Mouse (Mus musculus) small intestine, adult 2 months (tissue): ENCODE data around the gene Glud1. TPM values are rescaled to one million over a fixed set of nuclear protein-coding genes. Genes with fewer than 3 reads are reported as not detected.

Source experiments
- H3K27ac ChIP-seq: fragments of 200-500 bp; 2 replicates; pipeline ENCODE4 v1.5.1; 2012; ENCODE audit warnings: low read depth, low read length, control low read depth, inconsistent platforms; ENCODE audit not compliant: insufficient read depth
- H3K27me3 ChIP-seq: fragments of 200-500 bp; 2 replicates; pipeline ENCODE4 v1.6.1; 2012; ENCODE audit warnings: mild to moderate bottlenecking, moderate library complexity, low read length, inconsistent platforms; ENCODE audit not compliant: control insufficient read depth, insufficient read depth
- H3K36me3 ChIP-seq: fragments of 200-500 bp; 2 replicates; pipeline ENCODE4 v1.6.1; 2012; ENCODE audit warnings: mild to moderate bottlenecking, low read length, control low read depth, inconsistent platforms; ENCODE audit not compliant: control insufficient read depth, insufficient read depth
- H3K4me1 ChIP-seq: fragments of 200-500 bp; 2 replicates; pipeline ENCODE4 v1.6.1; 2012; ENCODE audit warnings: low read length, inconsistent platforms, mixed read lengths; ENCODE audit not compliant: control insufficient read depth, insufficient read depth, insufficient read length
- H3K4me3 ChIP-seq: fragments of 200-500 bp; 2 replicates; pipeline ENCODE4 v1.5.1; 2012; ENCODE audit warnings: low read depth, mild to moderate bottlenecking, control low read depth, inconsistent platforms, low read length, moderate library complexity
- CTCF ChIP-seq: fragments of 200-500 bp; IDR thresholded peaks from 2 replicates; pipeline ENCODE4 v1.5.1; 2012; ENCODE audit warnings: low read depth, mild to moderate bottlenecking, control low read depth, inconsistent platforms, low read length, moderate library complexity, mixed read lengths; ENCODE audit not compliant: insufficient replicate concordance, insufficient read length; ENCODE audit errors: extremely low read depth
- POLR2A ChIP-seq: fragments of 200-500 bp; IDR thresholded peaks from 2 replicates; pipeline ENCODE4 v1.6.1; 2012; ENCODE audit warnings: low read depth, mild to moderate bottlenecking, control low read depth, inconsistent platforms, low read length, moderate library complexity
- WGBS: fragments of 180-500 bp; shearing (Covaris S2); methylation state at CpG from one replicate; pipeline ENCODE4 v1.1.7; 2018; 5-methylcytosine and 5-hydroxymethylcytosine counted together
- polyA plus RNA-seq: library from polyadenylated mRNA; depleted of rRNA; stranded (reverse); fragments of >200 nt; gene quantifications from 2 replicates; pipeline ENCODE4 v1.2.3, GENCODE M21; 2012; rRNA removed

The Glud1 gene
- polyA plus RNA-seq, 1 experiment: 223 TPM

GRCm38 (mm10) chr14:34375415-34375904 is 64.9 kb downstream of the Glud1 start, which contains the start of gene Mmrn2:
Gene Mmrn2 (plus strand): TSS chr14:34375465.
- H3K4me1 ChIP-seq: no peaks in the 10 kb centered on the region
- H3K27me3 ChIP-seq: no peaks in the 10 kb centered on the region
- 84% methylated on average over 13 of the region's 13 CpGs for WGBS
- H3K36me3 ChIP-seq: no peaks in the 10 kb centered on the region
- no peak for TF ChIP-seq CTCF
- TF ChIP-seq POLR2A: no peak
- H3K4me3 ChIP-seq: peak within 1 kb of the TSS; percentile 41
- 0 out of 2 replicates have a peak within 1 kb of the TSS, but pooled peaks have one; percentile 12 for H3K27ac ChIP-seq

DNA sequence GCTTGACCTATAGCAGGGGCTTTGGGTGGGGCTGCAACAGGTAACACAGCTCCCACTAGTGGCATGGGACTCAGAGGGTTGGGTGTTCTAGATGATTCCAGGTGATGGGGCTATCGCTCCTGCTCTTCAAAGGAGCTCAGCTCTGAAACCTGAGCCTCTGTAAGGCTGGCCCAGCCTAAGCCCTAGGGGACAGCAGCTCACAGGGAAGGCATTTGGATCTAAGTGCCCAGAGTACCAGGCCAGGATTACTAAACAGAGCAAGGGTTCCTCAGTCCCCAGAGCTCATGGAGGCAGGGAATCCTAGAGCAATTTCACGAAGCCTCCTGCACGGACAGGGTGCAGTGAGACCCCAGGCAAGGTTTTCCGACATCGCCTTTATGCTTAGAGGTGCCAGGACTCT is 65.4 kb downstream of the Glud1 start:
- Histone ChIP-seq H3K27ac (0 out of 2 replicates have a peak overlapping the region, but pooled peaks have one; percentile 12), H3K27me3 (no peaks in the 10 kb centered on the region), H3K4me3 (peak overlapping the region; percentile 41), H3K36me3 (no peaks in the 10 kb centered on the region), H3K4me1 (no peaks in the 10 kb centered on the region)
- WGBS: 85% methylated on average over 5 of the region's 5 CpGs
- TF ChIP-seq CTCF: no peak
- no peak for TF ChIP-seq POLR2A

GRCm38 (mm10) chr14:34377121-34377520 is 66.6 kb downstream of the Glud1 start:
- 0 out of 2 replicates have a peak overlapping the region, but pooled peaks have one; percentile 21 for H3K27ac ChIP-seq
- WGBS: 87% methylated on average over 4 of the region's 4 CpGs

DNA sequence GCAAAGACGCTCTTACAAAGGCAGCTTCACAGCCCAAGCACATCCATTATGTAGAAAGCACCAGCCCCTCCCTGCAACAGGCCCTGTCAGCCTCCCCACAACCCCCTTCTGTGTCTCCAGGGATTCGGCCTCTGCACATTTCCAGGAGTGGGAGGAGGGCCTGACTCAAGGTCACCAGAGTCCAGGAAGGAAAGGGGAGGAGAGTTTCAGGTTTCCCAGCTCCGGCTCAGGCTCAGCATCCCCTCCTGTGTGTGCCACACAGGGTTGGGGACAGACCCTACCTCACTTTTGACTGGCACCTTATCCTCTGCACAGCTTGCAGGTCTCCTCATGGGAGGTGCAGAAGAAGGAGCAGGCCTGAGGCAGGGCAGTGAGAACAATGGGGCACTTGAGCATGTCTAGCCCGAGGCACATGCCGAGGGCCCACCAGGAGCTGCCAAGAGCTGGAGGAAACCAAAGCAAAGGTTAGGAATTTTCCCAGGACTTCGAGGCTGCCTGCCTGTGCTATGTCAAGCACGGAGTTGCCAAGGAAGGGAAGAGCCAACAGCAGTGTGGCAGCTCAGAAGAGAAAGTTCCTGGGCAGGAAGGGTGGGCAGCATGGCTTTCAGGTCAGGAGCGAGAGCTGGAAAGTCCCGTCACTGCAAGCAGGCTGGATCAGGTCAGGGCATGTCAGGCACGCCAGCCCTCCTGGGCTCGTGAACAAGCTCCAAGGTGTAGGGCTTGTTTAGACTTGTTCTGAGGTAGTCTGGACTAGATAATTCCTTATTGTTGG is 68.2 kb downstream of the Glud1 start:
- TF ChIP-seq POLR2A: no peak
- no peak for TF ChIP-seq CTCF
- H3K27me3 ChIP-seq: no peaks in the 10 kb centered on the region
- H3K4me3 ChIP-seq: no peak overlapping the region; the same call in 1 of the 2 replicates
- H3K4me1 ChIP-seq: no peaks in the 10 kb centered on the region
- H3K36me3 ChIP-seq: no peaks in the 10 kb centered on the region
- 66% methylated on average over 11 of the region's 11 CpGs for WGBS
- H3K27ac ChIP-seq: peak overlapping the region; percentile 10; the same call in 1 of the 2 replicates

More at GRCm38 (mm10) chr14:34377121-34377520, 66.6 kb downstream of the Glud1 start:
- Histone ChIP-seq H3K4me3 (0 out of 2 replicates have a peak overlapping the region, but pooled peaks have one; percentile 3), H3K4me1 (no peaks in the 10 kb centered on the region), H3K27me3 (no peaks in the 10 kb centered on the region), H3K36me3 (no peaks in the 10 kb centered on the region)
- TF ChIP-seq POLR2A: no peak
- TF ChIP-seq CTCF: no peak

DNA sequence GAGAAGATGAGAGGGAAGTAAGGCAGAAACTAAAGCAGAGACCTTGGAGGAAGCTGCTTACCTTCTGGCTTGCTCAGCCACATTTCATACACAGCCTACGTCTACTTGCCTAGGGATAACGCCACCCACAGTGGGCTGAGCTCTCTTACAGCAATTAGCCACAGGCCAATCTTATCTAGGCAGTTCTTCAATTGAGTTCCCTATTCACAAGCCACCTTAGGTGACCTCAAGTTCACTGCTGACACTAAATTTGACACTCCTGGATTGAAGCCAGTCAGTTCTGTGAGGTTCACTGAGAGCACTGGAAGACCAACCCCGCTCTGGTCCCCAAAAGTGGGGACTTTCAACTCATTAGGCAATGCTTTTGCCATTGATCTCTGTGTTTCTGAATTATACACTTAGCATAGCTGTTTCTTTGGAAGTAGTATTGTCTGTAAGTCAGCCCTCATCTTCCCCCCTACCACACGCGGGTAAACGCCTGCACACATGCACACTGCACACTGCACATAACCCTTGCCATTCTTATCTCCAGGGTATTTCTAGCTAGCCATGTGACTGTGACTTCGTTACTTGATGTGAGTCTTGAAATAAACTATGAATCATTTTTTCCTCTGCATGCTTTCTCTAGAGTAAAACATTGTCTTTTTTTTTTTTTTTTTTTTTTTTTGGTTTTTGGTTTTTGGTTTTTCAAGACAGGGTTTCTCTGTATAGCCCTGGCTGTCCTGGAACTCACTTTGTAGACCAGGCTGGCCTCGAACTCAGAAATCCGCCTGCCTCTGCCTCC is 72.6 kb downstream of the Glud1 start:
- Histone ChIP-seq H3K36me3 (no peaks in the 10 kb centered on the region), H3K4me1 (no peaks in the 10 kb centered on the region), H3K27me3 (no peaks in the 10 kb centered on the region), H3K27ac (no peak overlapping the region), H3K4me3 (no peak overlapping the region)
- TF ChIP-seq CTCF (no peak), POLR2A (no peak)
- 88% methylated on average over 9 of the region's 9 CpGs for WGBS

DNA sequence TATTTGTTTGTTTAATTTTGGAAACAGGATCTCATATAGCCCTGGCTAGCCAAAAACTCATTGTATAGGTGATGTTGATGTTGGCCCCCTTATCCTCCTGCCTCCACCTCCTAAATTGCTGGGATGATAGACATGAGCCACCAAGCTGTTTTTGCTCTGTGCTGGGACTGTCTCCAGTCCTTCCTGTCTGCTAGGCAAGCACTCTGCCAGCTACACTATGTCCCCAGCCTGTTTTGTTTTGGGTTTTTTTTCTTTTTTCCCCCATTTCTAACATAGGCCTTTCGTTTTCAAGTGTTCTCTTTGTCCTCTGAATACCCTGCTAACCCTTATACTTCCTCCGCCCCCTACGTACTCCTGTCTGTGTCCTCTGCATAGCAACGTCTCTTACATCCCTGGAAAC is 82.8 kb downstream of the Glud1 start:
- H3K36me3 ChIP-seq: no peaks in the 10 kb centered on the region
- no peaks in the 10 kb centered on the region for H3K27me3 ChIP-seq
- H3K4me1 ChIP-seq: no peaks in the 10 kb centered on the region
- 70% methylated on average over 4 of the region's 4 CpGs for WGBS
- TF ChIP-seq POLR2A (no peak), CTCF (no peak)
- H3K27ac ChIP-seq: no peak overlapping the region
- no peak overlapping the region for H3K4me3 ChIP-seq

Other genes starting within 250 kb of the Glud1 start
- gene Anxa8, start 224.7 kb upstream of the Glud1 start, polyA plus RNA-seq: 0.11 and 0.50 TPM in 2 replicates
- not detected in 2 replicates for gene A630023A22Rik, start 208.0 kb upstream of the Glud1 start, polyA plus RNA-seq
- 0.14 and 0.91 TPM in 2 replicates for gene Npy4r, start 158.2 kb upstream of the Glud1 start, polyA plus RNA-seq
- gene Gprin2, start 109.1 kb upstream of the Glud1 start, polyA plus RNA-seq: 0.05 and 0.23 TPM in 2 replicates
- gene Syt15, start 91.1 kb upstream of the Glud1 start, polyA plus RNA-seq: 3.1 and 3.2 TPM in 2 replicates
- gene Shld2, start 234 bp upstream of the Glud1 start, polyA plus RNA-seq: 0.19 and 0.79 TPM in 2 replicates
- gene Fam25c, start 44.7 kb downstream of the Glud1 start, polyA plus RNA-seq: not detected in 2 replicates
- 4.4 and 4.8 TPM in 2 replicates for gene Sncg, start 64.1 kb downstream of the Glud1 start, polyA plus RNA-seq
- 3.5 and 5.5 TPM in 2 replicates for gene Mmrn2, start 64.7 kb downstream of the Glud1 start, polyA plus RNA-seq
- 2.4 and 3.3 TPM in 2 replicates for gene Bmpr1a, start 192.6 kb downstream of the Glud1 start, polyA plus RNA-seq
- not detected in 2 replicates for gene 9230112D13Rik, start 212.1 kb downstream of the Glud1 start, polyA plus RNA-seq